Mouse (Mus musculus): ENCODE results near the gene Prrx1. TPM values are rescaled to one million over a fixed set of nuclear protein-coding genes. Genes with fewer than 3 reads are reported as not detected.

Prrx1 gene
- total RNA-seq, 2 experiments from 2014 or later = 5.5 TPM

Other genes starting within 250 kb of the Prrx1 start
- gene Mroh9, start 228.0 kb downstream of the Prrx1 start, total RNA-seq (2021) = not detected
- gene Gorab, start 90.0 kb upstream of the Prrx1 start, total RNA-seq (2021) = 10 to 100 TPM; 12.1 to 12.9 TPM